Mouse (Mus musculus) lung, postnatal 14 days (tissue): Measurements from ENCODE around the gene Man2a2.
"Not testable (repeated sequence)": the region's sequence is repeated elsewhere in the genome, so short reads cannot be mapped to it uniquely, and the experiment has no call there.

Experiments
- DNase-seq: peaks from one replicate; pipeline ENCODE4 v3.0.0; 2021

Man2a2 gene

DNA sequence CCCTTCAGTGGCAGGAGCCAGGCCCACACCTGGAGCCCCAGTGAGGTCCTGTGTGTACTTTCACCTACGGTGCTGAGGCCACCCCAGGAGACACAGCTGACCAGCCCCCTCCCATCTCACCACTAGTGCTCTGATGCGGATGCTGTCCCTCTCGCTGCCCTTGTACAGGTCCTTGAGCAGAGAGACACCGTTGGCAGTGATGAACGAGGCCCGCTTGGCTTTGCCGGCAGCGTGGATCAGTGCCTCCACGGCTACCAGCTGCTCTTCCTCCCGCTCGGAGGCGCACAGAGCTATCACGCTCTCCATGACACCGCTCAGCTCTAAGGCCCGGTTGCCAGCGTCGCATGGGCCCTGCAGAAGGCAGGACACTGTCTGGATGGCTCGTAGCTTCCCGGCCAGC is 39.7 kb downstream of the Man2a2 start:
- no peak for DNase-seq

- DNase-seq, result no peak
These were observed 40.9 kb downstream of the Man2a2 start for GRCm38 (mm10) chr7:80330278-80330677.

GRCm38 (mm10) chr7:80326076-80326475 is 45.1 kb downstream of the Man2a2 start:
- no peak for DNase-seq

DNA sequence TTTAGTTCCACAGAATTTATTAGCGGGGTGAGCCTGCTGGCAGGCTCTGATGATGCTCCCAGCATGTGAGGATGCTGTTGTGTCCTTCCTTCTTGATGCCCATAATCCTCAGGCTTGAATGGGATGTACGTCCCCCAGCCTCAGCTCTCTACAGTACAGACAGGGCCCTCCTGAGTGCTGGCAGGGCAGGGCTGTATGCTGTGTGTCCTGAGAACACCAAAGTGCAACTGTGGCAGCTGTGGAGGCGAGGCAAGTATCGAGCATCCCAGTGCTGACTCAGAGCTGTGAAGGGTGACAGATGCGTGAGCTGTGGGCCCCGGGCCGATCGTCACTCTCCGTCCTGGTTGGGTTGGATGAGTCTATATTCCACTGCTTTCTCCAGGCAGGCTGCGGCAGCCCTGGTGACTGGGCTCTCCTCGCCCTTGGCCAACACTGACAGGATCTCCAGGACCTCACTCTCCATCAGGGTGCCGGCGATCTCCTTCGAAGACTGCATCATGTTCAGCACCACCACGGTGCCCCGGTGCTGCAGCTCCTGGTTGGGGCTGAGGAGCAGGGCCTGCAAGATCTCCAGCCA is 45.8 kb downstream of the Man2a2 start:
- no peak for DNase-seq

DNA sequence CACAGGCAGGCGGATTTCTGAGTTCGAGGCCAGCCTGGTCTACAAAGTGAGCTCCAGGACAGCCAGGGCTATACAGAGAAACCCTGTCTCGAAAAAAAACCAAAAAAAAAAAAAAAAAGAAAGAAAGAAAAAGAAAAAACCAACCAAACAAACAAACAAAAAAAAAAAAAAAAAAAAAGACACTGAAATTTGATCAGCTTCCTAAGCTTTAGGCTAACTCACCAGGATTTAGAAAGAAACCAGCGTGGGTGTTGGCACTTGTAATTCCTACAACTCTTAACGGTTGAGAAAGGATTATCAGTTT is 46.4 kb downstream of the Man2a2 start:
- DNase-seq, result not testable (repeated sequence)

DNA sequence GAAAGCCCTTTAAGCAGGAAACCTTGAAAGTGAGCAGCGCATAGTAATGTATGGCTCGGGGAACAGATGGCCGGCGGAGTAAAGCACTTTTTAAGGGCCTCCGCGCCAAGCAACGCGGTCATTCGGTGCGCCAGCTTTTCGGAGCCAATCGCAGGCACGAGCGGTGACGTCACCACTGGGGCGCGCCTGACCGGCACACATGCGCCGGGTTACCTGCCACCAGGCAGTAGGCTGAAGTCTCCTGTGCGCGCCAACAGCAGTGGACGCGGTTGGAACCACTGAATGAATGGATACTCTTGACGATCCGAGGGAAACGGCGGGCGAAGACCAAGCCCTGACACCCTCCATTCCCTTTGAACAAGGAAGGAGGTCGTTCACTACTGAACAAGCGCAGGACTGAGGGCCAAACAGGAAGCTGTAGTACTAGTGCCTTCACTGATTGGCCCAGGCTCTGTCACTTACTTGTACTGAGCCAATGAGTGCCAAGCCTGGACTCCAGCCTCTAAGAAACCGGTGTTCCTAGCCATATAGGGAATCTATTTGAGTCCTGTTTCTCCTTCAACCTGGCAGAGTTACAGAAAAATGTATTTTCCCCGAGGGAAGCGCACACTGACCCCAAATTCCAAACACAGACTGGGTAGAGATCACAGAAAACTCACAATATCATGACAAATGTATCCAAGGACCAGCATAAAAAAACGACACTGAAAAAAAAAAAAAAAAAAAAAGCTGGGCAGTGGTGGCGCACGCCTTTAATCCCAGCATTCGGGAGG is 46.9 kb downstream of the Man2a2 start, which contains the start of gene Rccd1:
TSS of gene Rccd1 (minus strand) at position 412 of the 773 bp plus-strand sequence.
- peak; percentile 96 for DNase-seq

DNA sequence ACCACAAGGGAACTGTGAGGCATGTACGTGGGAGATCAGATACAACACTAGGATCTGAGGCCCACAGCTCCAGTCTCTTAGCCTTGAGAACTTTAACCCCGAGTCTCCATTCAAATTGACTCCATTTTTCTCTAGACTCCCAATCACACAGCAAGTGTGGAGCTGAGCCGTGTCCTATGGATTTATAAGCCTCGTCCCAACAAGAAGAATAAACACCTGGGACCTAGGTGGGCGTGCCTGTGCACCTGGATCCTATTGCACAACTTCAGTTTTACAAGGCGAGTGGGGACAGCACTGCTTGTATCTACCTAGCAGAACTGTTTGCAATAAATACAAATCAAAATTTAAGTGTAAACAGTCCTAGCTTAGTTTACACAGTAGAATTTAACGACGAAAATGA is 47.8 kb downstream of the Man2a2 start:
- no peak for DNase-seq

DNA sequence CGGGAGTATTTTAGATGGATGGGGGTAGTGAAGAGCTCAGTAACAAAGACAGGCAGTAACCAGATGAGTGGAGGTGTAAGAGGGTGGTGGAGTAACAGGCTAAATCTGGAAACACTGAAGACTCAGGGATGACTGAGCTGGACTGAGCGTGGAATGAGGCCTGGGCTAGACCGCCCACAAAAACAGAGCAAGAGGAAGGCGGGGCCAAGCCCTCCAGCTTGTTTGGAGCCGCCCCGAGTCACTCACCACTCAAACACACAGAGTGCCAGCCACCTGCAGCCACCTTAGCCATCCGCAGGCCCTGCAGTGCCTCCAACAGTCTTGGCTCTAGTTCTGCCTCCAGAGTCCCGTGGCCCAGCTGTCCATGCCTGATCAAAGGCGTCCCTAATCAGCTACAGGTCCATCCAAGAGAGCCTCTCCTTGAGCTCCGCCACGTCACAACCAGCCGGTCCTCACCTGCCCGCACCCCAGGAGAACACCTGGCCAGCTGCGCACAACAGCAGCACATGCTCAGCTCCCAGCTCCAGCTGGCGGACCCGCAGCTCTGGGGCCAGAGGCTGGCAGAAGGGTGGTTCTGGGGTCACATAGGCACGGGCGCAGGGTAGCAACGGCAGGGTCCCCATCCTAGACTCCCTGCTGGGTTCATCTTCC is 51.2 kb downstream of the Man2a2 start:
- DNase-seq, result no peak

GRCm38 (mm10) chr7:80318670-80319069 is 52.5 kb downstream of the Man2a2 start:
- no peak for DNase-seq

DNA sequence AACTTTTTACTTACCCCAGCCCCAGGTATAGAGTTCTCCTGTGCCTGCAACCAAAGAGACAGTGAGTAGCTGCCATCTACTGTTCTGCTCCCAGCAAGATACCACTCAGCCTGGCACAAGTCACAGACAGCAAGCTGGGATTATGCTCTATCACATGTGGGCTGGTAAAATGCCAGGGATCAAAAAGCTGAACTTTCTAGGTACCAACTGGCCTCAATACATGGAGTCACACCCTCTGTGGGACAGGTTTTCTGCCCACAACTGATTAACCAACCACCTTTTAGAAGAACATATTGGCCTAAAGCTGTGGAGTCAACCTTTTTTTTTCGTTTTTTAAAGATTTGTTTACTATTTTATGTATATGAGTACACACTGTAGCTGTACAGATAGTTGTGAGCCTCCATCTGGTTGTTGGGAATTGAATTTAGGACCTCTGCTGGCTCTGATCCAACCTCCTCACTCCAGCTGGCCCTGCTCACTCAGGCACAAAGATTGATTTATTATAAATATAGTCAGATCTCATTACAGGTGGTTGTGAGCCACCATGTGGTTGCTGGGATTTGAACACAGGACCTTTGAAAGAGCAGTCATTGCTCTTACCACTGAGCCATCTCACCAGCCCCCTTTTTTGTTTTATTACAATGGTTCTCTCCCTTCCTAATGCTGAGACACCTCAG is 53.6 kb downstream of the Man2a2 start:
- no peak for DNase-seq

- DNase-seq, result no peak
These were observed 55.4 kb downstream of the Man2a2 start for GRCm38 (mm10) chr7:80315733-80316132.

DNA sequence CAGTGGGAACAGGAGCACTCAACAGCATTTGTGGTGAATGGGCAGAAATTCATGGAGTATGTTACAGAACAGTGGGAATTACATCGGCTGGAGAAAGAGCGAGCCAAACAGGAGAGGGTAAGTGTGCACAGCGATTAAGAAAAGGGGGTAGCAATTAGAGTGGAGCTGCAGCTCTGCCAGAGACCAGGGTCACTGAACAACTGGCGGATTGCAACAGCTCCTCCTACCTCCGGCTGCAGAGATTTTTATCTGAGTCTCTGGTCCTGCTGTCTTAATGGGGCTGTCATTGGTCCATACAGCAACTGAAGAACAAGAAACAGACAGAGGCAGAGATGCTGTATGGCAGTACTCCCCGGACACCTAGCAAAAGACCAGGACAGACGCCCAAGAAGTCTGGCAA is 60.4 kb downstream of the Man2a2 start:
- DNase-seq, result no peak

- no peak for DNase-seq
These were observed 63.4 kb downstream of the Man2a2 start for GRCm38 (mm10) chr7:80307766-80308165.

DNA sequence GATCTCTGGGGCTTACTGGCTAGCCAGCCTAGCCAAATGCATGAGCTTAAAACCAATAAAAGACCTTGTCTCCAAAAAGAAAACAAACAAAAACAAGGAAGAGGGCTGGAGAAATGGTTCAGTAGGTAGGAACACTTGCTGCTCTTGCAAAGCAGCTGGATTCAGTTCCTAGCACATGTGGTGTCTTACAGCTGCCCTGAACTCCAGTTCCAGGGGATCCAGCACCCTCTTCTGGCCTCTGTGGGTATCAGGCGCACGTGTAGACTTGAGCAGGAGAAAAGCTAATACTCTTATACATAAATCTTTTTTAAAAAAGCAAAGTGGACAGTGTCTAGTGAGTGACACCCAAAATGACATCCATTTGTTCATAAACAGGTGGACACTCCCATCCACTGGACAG is 69.7 kb downstream of the Man2a2 start:
- DNase-seq, result no peak

DNA sequence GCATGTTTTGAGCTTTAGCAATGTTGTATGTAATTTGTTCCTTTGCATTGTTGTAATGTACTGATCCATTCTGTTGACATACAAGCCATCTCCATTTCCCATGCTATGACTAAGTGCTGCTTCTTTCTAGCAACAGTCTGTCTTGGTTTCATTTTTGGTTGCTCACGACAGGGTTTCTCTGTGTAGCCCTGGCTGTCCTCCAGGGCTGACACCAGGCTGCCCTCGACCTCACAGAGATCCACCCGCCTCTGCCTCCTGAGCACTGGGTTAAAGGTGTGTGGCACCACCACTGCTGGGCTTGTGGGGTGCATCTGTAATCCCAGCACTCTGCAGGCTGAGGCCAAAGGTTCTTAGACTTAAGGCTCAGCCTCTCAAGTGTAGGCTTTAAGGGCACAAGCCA is 71.6 kb downstream of the Man2a2 start:
- no peak for DNase-seq
